ENCODE assay signal across 10 mouse cellular contexts in genomic region chr4:139821071-139821470, GRCm38 (mm10). TPM values are rescaled to one million over a fixed set of nuclear protein-coding genes. Genes with fewer than 3 reads are reported as not detected.
DNase-seq lines count a peak whose midpoint lies in the region; ATAC-seq lines count a peak whose summit lies in the region.
"Had no signal": no experiment of that assay in that cellular context is flagged by ENCODE, and none has a peak within 500 bp of the region (broad histone marks: within the 10 kb centered on the region; RNA-seq: fewer than 3 reads in every experiment).

No protein-coding gene starts in this region.

- no peak for ATAC-seq in liver, embryonic 11.5 days (replicated peaks; ENCODE audit: low FRiP score)
- no peak for ATAC-seq in forebrain, embryonic 12.5 days (ENCODE audit: low FRiP score)
- ATAC-seq in neural tube, embryonic 15.5 days (ENCODE audit: low FRiP score) = no peak

- H3K9ac ChIP-seq in liver, embryonic 11.5 days (ENCODE audit: low read depth, low read length) = no peak overlapping the region
- H3K9ac ChIP-seq in forebrain, embryonic 12.5 days = peak overlapping the region; percentile 36; the same call in 1 of the 2 replicates
- H3K9ac ChIP-seq in neural tube, embryonic 15.5 days (replicated peaks) = no peak overlapping the region

- peak overlapping the region; percentile 31 for H3K4me2 ChIP-seq in liver, embryonic 11.5 days
- H3K4me2 ChIP-seq in forebrain, embryonic 12.5 days = peak overlapping the region; percentile 51
- H3K4me2 ChIP-seq in neural tube, embryonic 15.5 days = peak overlapping the region; percentile 59

- H3K27me3 ChIP-seq in liver, embryonic 11.5 days (replicated peaks; ENCODE audit: control insufficient read depth, insufficient read depth, low read length) = peaks cover 99% of the 10 kb centered on the region
- peaks cover 100% of the 10 kb centered on the region for H3K27me3 ChIP-seq in forebrain, embryonic 12.5 days
- H3K27me3 ChIP-seq in limb, embryonic 10.5 days (ENCODE audit: low read depth, poor library complexity, severe bottlenecking) = peaks cover 100% of the 10 kb centered on the region
- peaks cover 87% of the 10 kb centered on the region for H3K27me3 ChIP-seq in neural tube, embryonic 15.5 days (replicated peaks)

- DNase-seq in liver, embryonic 11.5 days (ENCODE audit: low spot score) = no peak
- no peak for DNase-seq in liver
- DNase-seq in limb, embryonic 10.5 days (ENCODE audit: low spot score) = no peak
- no peak for DNase-seq in spleen, adult 18-20 months
- no peak for DNase-seq in right cerebral cortex, postnatal 25 days
- DNase-seq in left cerebral cortex, postnatal 10 days (ENCODE audit: extremely low spot score in 1 of 2, low spot score in 2 of 2) = no peak
- DNase-seq: lung, postnatal 4 days had no signal

- H3K9me3 ChIP-seq in liver, embryonic 11.5 days (ENCODE audit: control insufficient read depth, low read length) = no peaks in the 10 kb centered on the region
- no peaks in the 10 kb centered on the region for H3K9me3 ChIP-seq in forebrain, embryonic 12.5 days
- no peaks in the 10 kb centered on the region for H3K9me3 ChIP-seq in limb, embryonic 10.5 days (replicated peaks)
- no peaks in the 10 kb centered on the region for H3K9me3 ChIP-seq in neural tube, embryonic 15.5 days (replicated peaks)

- H3K36me3 ChIP-seq in liver, embryonic 11.5 days (ENCODE audit: control insufficient read depth, insufficient read depth, low read length) = no peaks in the 10 kb centered on the region
- no peaks in the 10 kb centered on the region for H3K36me3 ChIP-seq in forebrain, embryonic 12.5 days (replicated peaks)
- H3K36me3 ChIP-seq in limb, embryonic 10.5 days = no peaks in the 10 kb centered on the region
- H3K36me3 ChIP-seq in neural tube, embryonic 15.5 days = no peaks in the 10 kb centered on the region

- WGBS in liver, embryonic 11.5 days = 2% methylated on average over 22 of the region's 22 CpGs
- under 1% methylated on average over 22 of the region's 22 CpGs for WGBS in forebrain, embryonic 12.5 days
- WGBS in limb, embryonic 10.5 days = 1% methylated on average over 22 of the region's 22 CpGs
- 2% methylated on average over 22 of the region's 22 CpGs for WGBS in neural tube, embryonic 15.5 days

- no peak overlapping the region for H3K27ac ChIP-seq in liver, embryonic 11.5 days (ENCODE audit: low read depth, low read length)
- peak overlapping the region; percentile 31; the same call in 1 of the 2 replicates for H3K27ac ChIP-seq in forebrain, embryonic 12.5 days
- peak overlapping the region; percentile 71 for H3K27ac ChIP-seq in limb, embryonic 10.5 days
- no peak overlapping the region for H3K27ac ChIP-seq in neural tube, embryonic 15.5 days (replicated peaks)

- no peak overlapping the region for H3K4me3 ChIP-seq in liver, embryonic 11.5 days (ENCODE audit: low read depth, low read length)
- H3K4me3 ChIP-seq in forebrain, embryonic 12.5 days (replicated peaks) = peak overlapping the region; percentile 31
- peak overlapping the region; percentile 40 for H3K4me3 ChIP-seq in limb, embryonic 10.5 days
- peak overlapping the region; percentile 33 for H3K4me3 ChIP-seq in neural tube, embryonic 15.5 days (replicated peaks)
- H3K4me3 ChIP-seq: erythroblast, embryonic 14.5 days had no signal

- intact Hi-C loops in left cerebral cortex, postnatal 10 days (cut with DNase I) = no loop called here

- no peaks in the 10 kb centered on the region for H3K4me1 ChIP-seq in liver, embryonic 11.5 days (replicated peaks; ENCODE audit: control insufficient read depth, insufficient read depth, low read length)
- peaks cover 89% of the 10 kb centered on the region for H3K4me1 ChIP-seq in forebrain, embryonic 12.5 days
- H3K4me1 ChIP-seq in limb, embryonic 10.5 days = peaks cover 62% of the 10 kb centered on the region
- H3K4me1 ChIP-seq in neural tube, embryonic 15.5 days = peaks cover 38% of the 10 kb centered on the region

RNA-seq across cellular contexts. Expression of gene Pax7, which starts 12.3 kb away (rescaled TPM):
- 0.12 and 0.19 TPM in 2 replicates for polyA plus RNA-seq in liver, embryonic 11.5 days (2014; fragmentation: Nextera tagmentation; extraction: Ambion mirVana)
- 0.37 and 0.43 TPM in 2 replicates for polyA plus RNA-seq in forebrain, embryonic 12.5 days (2016; fragmentation: Nextera tagmentation; extraction: Ambion mirVana)
- polyA plus RNA-seq in limb, embryonic 10.5 days (2016; fragmentation: Nextera tagmentation; extraction: Ambion mirVana) = 0.11 and 0.14 TPM in 2 replicates
- polyA plus RNA-seq in neural tube, embryonic 15.5 days (2015; fragmentation: Nextera tagmentation; extraction: Ambion mirVana) = 0.14 and 0.17 TPM in 2 replicates
- not detected for total RNA-seq in left cerebral cortex, postnatal 10 days (2021)
- polyA plus RNA-seq: erythroblast, embryonic 14.5 days had no signal

Comparison
In these comparisons a context has a peak if more than half of its experiments do, and no peak if none do; other contexts are left out.
1. H3K27ac ChIP-seq: peak in forebrain, embryonic 12.5 days (single experiment) and limb, embryonic 10.5 days (single experiment); none in liver, embryonic 11.5 days (single experiment) and neural tube, embryonic 15.5 days (single experiment).
2. Peak in every context shown above with its lines, with median percentiles within 50 percentile points of each other: H3K4me2 ChIP-seq.